Mouse (Mus musculus) neural tube, embryonic 11.5 days (tissue): ENCODE measurements around the gene Elovl7. TPM values are rescaled to one million over a fixed set of nuclear protein-coding genes. Genes with fewer than 3 reads are reported as not detected.

Source experiments
- ATAC-seq: fragments of 200-750 bp; cut with Nextera tagmentation; 2 replicates; pipeline ENCODE4 v1.8.0; 2017; ENCODE audit warnings: moderate number of reproducible peaks, mild to moderate bottlenecking, moderate TSS enrichment, moderate library complexity; ENCODE audit not compliant: insufficient read depth, low FRiP score, low TSS enrichment
- DNase-seq: peaks from one replicate; pipeline ENCODE4 v3.0.0-alpha.2; 2015; ENCODE audit warnings: low spot score
- H3K27ac ChIP-seq: fragments of 300-500 bp; sonication (generic); 2 replicates; pipeline ENCODE4 v1.5.1; 2014; ENCODE audit warnings: low read depth, mild to moderate bottlenecking, low read length
- H3K27me3 ChIP-seq: fragments of 300-500 bp; sonication (generic); 2 replicates; pipeline ENCODE4 v1.6.1; 2014; ENCODE audit warnings: mild to moderate bottlenecking, low read length, mixed read lengths; ENCODE audit not compliant: control insufficient read depth, insufficient read depth
- H3K36me3 ChIP-seq: fragments of 300-500 bp; sonication (generic); 2 replicates; pipeline ENCODE4 v1.6.1; 2014; ENCODE audit warnings: mild to moderate bottlenecking, low read length, moderate library complexity, mixed read lengths; ENCODE audit not compliant: control insufficient read depth, insufficient read depth
- H3K4me1 ChIP-seq: fragments of 300-500 bp; sonication (generic); 2 replicates; pipeline ENCODE4 v1.6.1; 2014; ENCODE audit warnings: low read length, mixed read lengths; ENCODE audit not compliant: control insufficient read depth, insufficient read depth
- H3K4me2 ChIP-seq: fragments of 300-500 bp; sonication (generic); 2 replicates; pipeline ENCODE4 v1.6.1; 2014; ENCODE audit warnings: low read depth, mild to moderate bottlenecking, moderate library complexity
- H3K4me3 ChIP-seq: fragments of 300-500 bp; sonication (generic); 2 replicates; pipeline ENCODE4 v1.5.1; 2014; ENCODE audit warnings: low read depth, low read length
- H3K9ac ChIP-seq: fragments of 300-500 bp; sonication (generic); 2 replicates; pipeline ENCODE4 v1.6.1; 2014; ENCODE audit warnings: mild to moderate bottlenecking, low read length
- H3K9me3 ChIP-seq: fragments of 300-500 bp; sonication (generic); 2 replicates; pipeline ENCODE4 v1.6.1; 2016; ENCODE audit warnings: low read length; ENCODE audit not compliant: control insufficient read depth
- WGBS: fragments of 180-500 bp; shearing (Covaris S2); extraction: QIAGEN DNeasy Blood & Tissue Kit; methylation state at CpG from one replicate; pipeline ENCODE4 v1.1.7; 2014; 5-methylcytosine and 5-hydroxymethylcytosine counted together
- polyA plus RNA-seq: library from polyadenylated mRNA; unstranded; fragments of >200 nt; fragmentation: Nextera tagmentation; extraction: Ambion mirVana; gene quantifications from 2 replicates; pipeline ENCODE4 v1.2.1, GENCODE M21; 2014

Gene Elovl7
- polyA plus RNA-seq = 0.81 and 1.2 TPM in 2 replicates

GRCm38 (mm10) chr13:108214081-108214484 is at the start of gene Elovl7:
Elovl7 (plus strand) TSS chr13:108214404.
- H3K36me3 ChIP-seq = no peaks in the 10 kb centered on the region
- peak within 1 kb of the TSS; percentile 100 for H3K4me2 ChIP-seq
- DNase-seq (peak; percentile 73), ATAC-seq (peak; percentile 90)
- H3K4me1 ChIP-seq = no peaks in the 10 kb centered on the region
- H3K27ac ChIP-seq = no peak within 1 kb of the TSS
- H3K9me3 ChIP-seq = no peaks in the 10 kb centered on the region
- H3K4me3 ChIP-seq = peak within 1 kb of the TSS; percentile 72
- WGBS = under 1% methylated on average over 21 of the region's 40 CpGs
- peak within 1 kb of the TSS; percentile 64 for H3K9ac ChIP-seq
- H3K27me3 ChIP-seq = peaks cover 30% of the 10 kb centered on the region

GRCm38 (mm10) chr13:108164621-108165020 is 49.6 kb upstream of the Elovl7 start:
- WGBS = 94% methylated on average over 3 of the region's 3 CpGs

GRCm38 (mm10) chr13:108170002-108170401 is 44.2 kb upstream of the Elovl7 start:
- Histone ChIP-seq H3K4me2 (no peak overlapping the region), H3K27me3 (no peaks in the 10 kb centered on the region), H3K9me3 (no peaks in the 10 kb centered on the region), H3K27ac (no peak overlapping the region), H3K4me3 (no peak overlapping the region), H3K9ac (no peak overlapping the region), H3K36me3 (peaks cover 2% of the 10 kb centered on the region; the same call in 1 of the 2 replicates), H3K4me1 (no peaks in the 10 kb centered on the region)
- DNase-seq (no peak), ATAC-seq (no peak)
- WGBS = 95% methylated on average over 1 of the region's 1 CpGs

More at GRCm38 (mm10) chr13:108164621-108165020, 49.6 kb upstream of the Elovl7 start:
- no peak overlapping the region for H3K4me2 ChIP-seq
- H3K27me3 ChIP-seq = no peaks in the 10 kb centered on the region
- H3K36me3 ChIP-seq = no peaks in the 10 kb centered on the region
- DNase-seq (no peak), ATAC-seq (no peak)
- no peak overlapping the region for H3K4me3 ChIP-seq
- H3K9ac ChIP-seq = no peak overlapping the region
- H3K9me3 ChIP-seq = no peaks in the 10 kb centered on the region
- H3K4me1 ChIP-seq = peaks cover 1% of the 10 kb centered on the region; the same call in 1 of the 2 replicates
- H3K27ac ChIP-seq = no peak overlapping the region

GRCm38 (mm10) chr13:108170511-108170910 is 43.7 kb upstream of the Elovl7 start:
- DNase-seq = no peak
- H3K4me2 ChIP-seq = no peak overlapping the region
- no peaks in the 10 kb centered on the region for H3K27me3 ChIP-seq
- H3K4me3 ChIP-seq = no peak overlapping the region
- H3K36me3 ChIP-seq = peaks cover 2% of the 10 kb centered on the region; the same call in 1 of the 2 replicates
- 92% methylated on average over 8 of the region's 8 CpGs for WGBS
- H3K9me3 ChIP-seq = no peaks in the 10 kb centered on the region
- no peak overlapping the region for H3K27ac ChIP-seq
- no peak for ATAC-seq
- no peak overlapping the region for H3K9ac ChIP-seq
- no peaks in the 10 kb centered on the region for H3K4me1 ChIP-seq

- Histone ChIP-seq H3K4me1 (no peaks in the 10 kb centered on the region), H3K27me3 (no peaks in the 10 kb centered on the region), H3K36me3 (peaks cover 2% of the 10 kb centered on the region), H3K9me3 (no peaks in the 10 kb centered on the region), H3K9ac (no peak overlapping the region), H3K4me3 (no peak overlapping the region), H3K27ac (no peak overlapping the region), H3K4me2 (no peak overlapping the region)
- DNase-seq (no peak), ATAC-seq (no peak)
- 90% methylated on average over 8 of the region's 8 CpGs for WGBS
Observed at GRCm38 (mm10) chr13:108179618-108180017, 34.6 kb upstream of the Elovl7 start.

- Histone ChIP-seq H3K27ac (no peak overlapping the region), H3K27me3 (no peaks in the 10 kb centered on the region), H3K9ac (no peak overlapping the region), H3K4me2 (no peak overlapping the region), H3K4me3 (no peak overlapping the region), H3K36me3 (peaks cover 7% of the 10 kb centered on the region), H3K9me3 (no peaks in the 10 kb centered on the region), H3K4me1 (no peaks in the 10 kb centered on the region)
- DNase-seq (no peak), ATAC-seq (no peak)
- 87% methylated on average over 5 of the region's 5 CpGs for WGBS
Observed at GRCm38 (mm10) chr13:108180821-108181220, 33.4 kb upstream of the Elovl7 start.

GRCm38 (mm10) chr13:108184743-108185255 is 29.4 kb upstream of the Elovl7 start:
- ATAC-seq = no peak
- H3K36me3 ChIP-seq = peaks cover 5% of the 10 kb centered on the region
- no peak overlapping the region for H3K27ac ChIP-seq
- no peak overlapping the region for H3K9ac ChIP-seq
- no peaks in the 10 kb centered on the region for H3K4me1 ChIP-seq
- H3K9me3 ChIP-seq = no peaks in the 10 kb centered on the region
- H3K4me2 ChIP-seq = no peak overlapping the region
- no peak overlapping the region for H3K4me3 ChIP-seq
- DNase-seq = no peak
- H3K27me3 ChIP-seq = no peaks in the 10 kb centered on the region

GRCm38 (mm10) chr13:108185530-108185929 is 28.7 kb upstream of the Elovl7 start:
- Histone ChIP-seq H3K4me2 (no peak overlapping the region), H3K36me3 (peaks cover 5% of the 10 kb centered on the region), H3K9me3 (no peaks in the 10 kb centered on the region), H3K27me3 (no peaks in the 10 kb centered on the region), H3K4me3 (no peak overlapping the region), H3K9ac (no peak overlapping the region), H3K4me1 (no peaks in the 10 kb centered on the region), H3K27ac (no peak overlapping the region)
- no peak for ATAC-seq
- DNase-seq = no peak
- 95% methylated on average over 3 of the region's 3 CpGs for WGBS

- Histone ChIP-seq H3K27ac (no peak overlapping the region), H3K4me2 (no peak overlapping the region), H3K27me3 (no peaks in the 10 kb centered on the region), H3K4me1 (no peaks in the 10 kb centered on the region), H3K36me3 (peaks cover 5% of the 10 kb centered on the region; the same call in 1 of the 2 replicates), H3K4me3 (no peak overlapping the region), H3K9ac (no peak overlapping the region), H3K9me3 (no peaks in the 10 kb centered on the region)
- no peak for ATAC-seq
- DNase-seq = no peak
- 97% methylated on average over 4 of the region's 4 CpGs for WGBS
Observed at GRCm38 (mm10) chr13:108187994-108188393, 26.2 kb upstream of the Elovl7 start.
